Mouse (Mus musculus) cortical plate, adult 2 months (tissue): Measurements from ENCODE around the gene Dtnb.

Experiments
- CTCF ChIP-seq: fragments of 200-500 bp; IDR thresholded peaks from 2 replicates; pipeline ENCODE4 v1.5.1; 2011; ENCODE audit warnings: mild to moderate bottlenecking, control low read depth, low read length; ENCODE audit not compliant: insufficient read depth; ENCODE audit errors: extremely low read depth
- POLR2A ChIP-seq: fragments of 200-500 bp; IDR thresholded peaks from 2 replicates; pipeline ENCODE4 v1.6.1; 2011; ENCODE audit warnings: mild to moderate bottlenecking, low read length, control low read depth; ENCODE audit not compliant: insufficient read depth; ENCODE audit errors: extremely low read depth

DNA sequence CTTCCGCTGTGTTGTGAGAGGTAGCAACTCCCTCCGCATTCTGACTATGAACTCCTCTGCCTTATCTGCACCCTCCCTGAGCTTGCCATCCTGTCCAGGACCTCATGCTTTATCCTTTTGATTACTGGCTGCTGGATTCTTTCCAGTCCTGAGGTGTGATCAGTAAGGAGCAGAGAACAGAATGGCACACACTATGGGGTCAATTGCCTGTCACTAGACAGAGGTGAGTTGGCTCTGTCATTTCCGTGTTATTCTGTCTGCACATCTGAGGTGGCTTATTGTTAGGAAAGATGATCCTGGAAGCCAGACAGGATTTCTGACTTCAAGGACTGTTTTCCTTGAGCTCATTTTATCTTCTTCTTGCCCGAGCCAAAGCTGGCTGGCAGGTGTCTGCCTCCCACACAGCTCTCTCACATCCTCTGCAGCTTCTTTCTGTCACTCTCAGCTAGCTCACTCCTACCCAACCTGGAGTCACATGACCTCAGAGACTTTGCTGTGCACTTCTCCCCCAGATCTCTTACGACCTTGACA, 3.7 kb upstream of the Dtnb start:
- TF ChIP-seq POLR2A (0 out of 2 replicates have a peak, but pooled peaks have one; percentile 23), CTCF (no peak)
